Mouse (Mus musculus) megakaryocyte, adult 5-6 weeks (primary cell): ENCODE results near the gene Olfr738. TPM values are rescaled to one million over a fixed set of nuclear protein-coding genes. Genes with fewer than 3 reads are reported as not detected.

Source experiments
- ATAC-seq: 2 replicates; pipeline ENCODE4 v1.8.0; 2016; ENCODE audit warnings: mild to moderate bottlenecking, inconsistent platforms; ENCODE audit not compliant: poor library complexity, severe bottlenecking
- total RNA-seq, 2 experiments: library from RNA; stranded (forward) in 1 of 2; stranded (reverse) in 1 of 2; fragments of 153-499, 151-499 nt in 1 of 2; fragments of 221-1000, 200-1000 nt in 1 of 2; gene quantifications; 2 replicates each; pipeline versions ENCODE4 v1.2.3 to v1.2.4; 2015 to 2017

Olfr738 gene
- total RNA-seq (2015) = not detected in 2 replicates
- not detected in 2 replicates for total RNA-seq (2017)

DNA sequence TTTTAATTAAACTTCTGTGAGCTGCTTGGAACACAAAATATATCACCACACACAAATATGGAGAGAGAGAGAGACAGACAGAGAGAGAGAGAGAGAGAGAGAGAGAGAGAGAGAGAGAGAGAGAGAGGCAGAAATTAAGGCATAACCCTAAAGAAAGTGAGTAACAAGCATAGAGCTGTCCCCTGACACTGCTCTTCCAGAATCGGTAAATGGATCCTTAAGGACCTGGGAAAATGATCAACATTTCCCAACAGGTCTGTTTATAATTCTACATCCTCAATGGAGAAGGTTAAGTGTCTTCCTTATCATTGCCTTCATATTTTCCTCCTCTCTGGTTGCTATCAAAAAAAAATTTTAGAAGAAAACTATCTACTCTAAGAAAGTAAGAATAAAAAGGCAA, at the start of gene Olfr738:
Olfr738 (plus strand) TSS at position 301 of the 400 bp plus-strand sequence.
- ATAC-seq = no peak

DNA sequence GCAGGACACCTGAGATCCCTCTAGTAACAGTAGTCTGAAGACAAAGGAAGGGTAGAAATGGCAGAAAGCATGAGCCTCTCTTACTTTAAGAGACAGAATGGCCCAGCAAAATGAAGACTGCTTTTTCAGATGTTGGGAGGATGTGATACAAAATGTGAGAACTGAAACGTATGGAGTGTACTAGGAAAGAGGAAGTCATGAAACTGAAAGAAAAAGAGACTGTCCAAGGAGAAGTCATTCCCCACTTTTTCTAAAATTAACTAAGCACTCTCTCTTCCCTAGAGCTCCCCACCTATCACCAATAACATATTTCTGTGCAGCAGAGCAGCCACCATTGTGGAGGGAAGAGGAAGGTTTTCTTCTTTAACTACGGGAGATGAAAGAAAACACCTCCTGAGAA, 49.8 kb upstream of the Olfr738 start, which contains the start of gene Tlr11:
Tlr11 (plus strand) TSS at position 322 of the 400 bp plus-strand sequence.
- ATAC-seq = peak; percentile 89

DNA sequence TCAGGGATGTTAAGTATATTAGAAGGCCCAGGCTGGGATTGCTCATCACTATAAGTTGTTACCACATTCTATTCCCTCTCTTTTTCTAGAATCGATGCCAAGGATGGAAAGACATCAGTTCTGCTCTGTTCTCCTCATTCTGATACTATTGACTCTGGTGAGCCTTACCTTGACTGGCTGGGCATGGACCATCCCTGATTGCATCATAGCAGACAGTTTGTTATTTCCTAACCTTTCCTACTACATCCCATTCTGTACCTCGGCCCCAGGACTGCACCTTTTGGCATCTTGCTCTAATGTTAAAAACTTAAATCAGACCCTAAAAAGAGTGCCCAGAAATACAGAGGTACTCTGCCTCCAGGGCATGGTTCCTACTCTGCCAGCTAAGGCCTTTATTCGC, 46.9 kb upstream of the Olfr738 start:
- no peak for ATAC-seq

DNA sequence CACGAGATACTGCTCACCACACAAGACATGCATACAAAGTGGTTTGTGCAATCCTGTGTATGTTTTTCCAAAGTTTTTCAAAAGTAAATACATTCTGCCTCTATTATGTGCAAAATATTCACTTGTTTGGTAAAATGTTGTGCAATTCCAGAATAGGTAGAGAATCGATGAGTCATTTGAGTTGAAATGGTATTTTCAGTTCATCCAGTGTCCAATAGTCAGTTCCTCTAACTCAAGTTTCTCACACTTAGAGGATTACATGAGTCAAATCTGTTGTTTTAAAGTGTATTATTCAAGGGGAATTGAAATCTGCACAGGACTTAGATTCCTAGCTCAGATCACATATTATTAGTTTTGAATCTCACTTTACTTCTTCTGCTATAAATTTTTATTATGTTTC, 43.8 kb upstream of the Olfr738 start:
- peak; percentile 77 for ATAC-seq

DNA sequence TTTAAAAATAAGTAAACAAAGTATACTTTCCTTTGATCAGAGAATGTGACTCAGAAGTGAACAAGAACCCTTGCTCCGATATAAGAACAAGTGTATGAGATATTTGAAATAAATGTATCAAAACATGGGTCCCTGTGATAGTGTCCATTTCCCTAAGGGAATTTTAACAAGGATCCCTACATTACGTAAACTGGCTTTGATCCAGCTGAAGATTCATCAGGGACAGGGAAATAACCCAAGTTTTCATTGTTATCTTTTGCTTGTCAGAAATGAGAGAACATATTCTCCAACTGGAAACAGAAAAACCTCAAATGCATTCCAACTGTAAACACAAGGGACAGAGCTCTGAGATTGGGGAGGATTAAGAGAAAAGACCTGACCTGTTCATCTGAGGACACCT, 26.5 kb upstream of the Olfr738 start, which contains the start of gene Olfr736:
Olfr736 (plus strand) TSS at position 301 of the 400 bp plus-strand sequence.
- ATAC-seq = no peak

DNA sequence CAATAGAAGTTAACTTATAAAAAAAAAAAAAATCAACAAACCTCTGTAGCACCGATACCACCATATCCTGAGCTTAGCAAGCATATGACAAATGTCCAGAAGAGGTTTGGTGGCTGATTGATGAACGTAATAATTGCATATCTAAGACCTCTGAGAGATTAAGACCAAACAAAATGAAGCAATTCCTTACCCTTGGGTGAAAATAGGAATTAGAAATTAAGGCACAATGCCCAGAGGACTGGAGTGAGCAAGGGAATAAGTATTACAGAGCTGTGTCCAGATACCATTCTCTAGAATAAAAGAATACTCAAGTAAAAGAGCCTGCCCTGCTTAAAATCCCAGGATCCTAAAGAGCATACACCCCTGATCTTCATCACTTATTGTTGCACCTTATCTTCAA, 11.0 kb downstream of the Olfr738 start, which contains the start of gene Olfr739:
Olfr739 (plus strand) TSS at position 301 of the 400 bp plus-strand sequence.
- no peak for ATAC-seq

DNA sequence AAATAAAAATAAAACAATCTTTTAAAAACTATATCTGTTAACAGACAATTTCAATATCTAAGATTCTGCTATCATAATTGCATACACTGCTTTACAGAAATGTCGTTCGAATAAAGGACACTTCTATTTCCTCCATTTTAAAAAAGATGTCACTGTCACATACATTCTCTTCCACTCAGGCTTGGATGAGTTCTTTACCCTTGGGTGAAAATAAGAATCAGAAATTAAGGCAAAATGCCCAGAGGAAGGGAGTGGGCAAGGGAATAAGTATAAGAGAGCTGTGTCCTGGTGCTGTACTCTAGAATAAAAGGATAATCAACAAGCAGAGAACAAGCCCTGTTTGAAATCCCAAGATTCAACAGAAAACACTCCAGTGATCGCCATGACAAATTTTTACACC, 37.9 kb downstream of the Olfr738 start, which contains the start of gene Olfr740:
Olfr740 (plus strand) TSS at position 301 of the 400 bp plus-strand sequence.
- ATAC-seq = no peak

Other genes starting within 250 kb of the Olfr738 start
- gene Olfr730, start 219.4 kb upstream of the Olfr738 start, total RNA-seq (2015) = not detected in 2 replicates
- not detected in 2 replicates for gene Olfr730, start 219.4 kb upstream of the Olfr738 start, total RNA-seq (2017)
- gene Olfr731, start 165.7 kb upstream of the Olfr738 start, total RNA-seq (2015) = not detected in 2 replicates
- not detected in 2 replicates for gene Olfr731, start 165.7 kb upstream of the Olfr738 start, total RNA-seq (2017)
- not detected in 2 replicates for gene Olfr732, start 123.4 kb upstream of the Olfr738 start, total RNA-seq (2015)
- gene Olfr732, start 123.4 kb upstream of the Olfr738 start, total RNA-seq (2017) = not detected in 2 replicates
- gene Olfr733, start 106.0 kb upstream of the Olfr738 start, total RNA-seq (2015) = not detected in 2 replicates
- not detected in 2 replicates for gene Olfr733, start 106.0 kb upstream of the Olfr738 start, total RNA-seq (2017)
- gene Olfr734, start 80.8 kb upstream of the Olfr738 start, total RNA-seq (2015) = not detected in 2 replicates
- not detected in 2 replicates for gene Olfr734, start 80.8 kb upstream of the Olfr738 start, total RNA-seq (2017)
- not detected in 2 replicates for gene Olfr735, start 58.7 kb upstream of the Olfr738 start, total RNA-seq (2015)
- gene Olfr735, start 58.7 kb upstream of the Olfr738 start, total RNA-seq (2017) = not detected in 2 replicates
- 0.45 and 1.3 TPM in 2 replicates for gene Tlr11, start 49.7 kb upstream of the Olfr738 start, total RNA-seq (2015)
- gene Tlr11, start 49.7 kb upstream of the Olfr738 start, total RNA-seq (2017) = 1.2 and 1.4 TPM in 2 replicates
- gene Olfr736, start 26.4 kb upstream of the Olfr738 start, total RNA-seq (2015) = not detected in 2 replicates
- gene Olfr736, start 26.4 kb upstream of the Olfr738 start, total RNA-seq (2017) = not detected in 2 replicates
- gene Olfr739, start 11.1 kb downstream of the Olfr738 start, total RNA-seq (2015) = not detected in 2 replicates
- not detected in 2 replicates for gene Olfr739, start 11.1 kb downstream of the Olfr738 start, total RNA-seq (2017)
- not detected in 2 replicates for gene Olfr740, start 38.0 kb downstream of the Olfr738 start, total RNA-seq (2015)
- gene Olfr740, start 38.0 kb downstream of the Olfr738 start, total RNA-seq (2017) = not detected in 2 replicates
- not detected in 2 replicates for gene Olfr741, start 65.2 kb downstream of the Olfr738 start, total RNA-seq (2015)
- gene Olfr741, start 65.2 kb downstream of the Olfr738 start, total RNA-seq (2017) = not detected in 2 replicates
- gene Olfr742, start 96.0 kb downstream of the Olfr738 start, total RNA-seq (2015) = not detected in 2 replicates
- gene Olfr742, start 96.0 kb downstream of the Olfr738 start, total RNA-seq (2017) = not detected in 2 replicates
- not detected in 2 replicates for gene Olfr743, start 114.3 kb downstream of the Olfr738 start, total RNA-seq (2015)
- gene Olfr743, start 114.3 kb downstream of the Olfr738 start, total RNA-seq (2017) = not detected in 2 replicates
- gene Olfr744, start 207.3 kb downstream of the Olfr738 start, total RNA-seq (2015) = not detected in 2 replicates
- not detected in 2 replicates for gene Olfr744, start 207.3 kb downstream of the Olfr738 start, total RNA-seq (2017)
- not detected in 2 replicates for gene Olfr745, start 231.8 kb downstream of the Olfr738 start, total RNA-seq (2015)
- not detected in 2 replicates for gene Olfr745, start 231.8 kb downstream of the Olfr738 start, total RNA-seq (2017)
- not detected in 2 replicates for gene Olfr746, start 239.5 kb downstream of the Olfr738 start, total RNA-seq (2015)
- not detected in 2 replicates for gene Olfr746, start 239.5 kb downstream of the Olfr738 start, total RNA-seq (2017)